Mouse (Mus musculus) CH12.LX (cell line): ENCODE data around the gene Rap1b. TPM values are rescaled to one million over a fixed set of nuclear protein-coding genes. Genes with fewer than 3 reads are reported as not detected.

Experiments used
- DNase-seq: peaks from one replicate; pipeline ENCODE4 v3.0.0-alpha.2; 2013; ENCODE audit errors: extremely low read depth
- H3K27ac ChIP-seq: 2 replicates; pipeline ENCODE4 v1.5.1; 2012; ENCODE audit warnings: low read depth, mild to moderate bottlenecking, control low read depth, moderate library complexity; ENCODE audit not compliant: insufficient read depth
- H3K27me3 ChIP-seq: replicated peaks from 2 replicates; pipeline ENCODE3; 2012; ENCODE audit warnings: inconsistent platforms
- H3K36me3 ChIP-seq, 2 experiments: replicated peaks in 1 of 2; 2 replicates each; pipeline versions ENCODE3 to v1.6.1; 2012; ENCODE audit warnings: inconsistent platforms in 1 of 2, low read length in 1 of 2, mild to moderate bottlenecking in 1 of 2, mixed read lengths in 1 of 2, moderate library complexity in 1 of 2; ENCODE audit not compliant: control insufficient read depth in 1 of 2, insufficient read depth in 1 of 2
- H3K4me1 ChIP-seq, 2 experiments: 2 replicates each; pipeline ENCODE4 v1.6.1; 2012; ENCODE audit warnings: inconsistent platforms in 1 of 2, moderate library complexity in 1 of 2; ENCODE audit not compliant: insufficient read depth in 2 of 2, control insufficient read depth in 1 of 2
- H3K4me2 ChIP-seq: 2 replicates; pipeline ENCODE4 v1.6.1; 2012; ENCODE audit warnings: low read depth, mild to moderate bottlenecking, control low read depth; ENCODE audit not compliant: poor library complexity, insufficient read depth, severe bottlenecking
- H3K4me3 ChIP-seq, 3 experiments: fragments of 150-350 bp in 1 of 3; sonication (generic) in 1 of 3; replicated peaks in 1 of 3; 2 replicates each; pipeline versions ENCODE3 to v1.5.1; 2011 to 2012; ENCODE audit warnings: low read depth in 2 of 3, low read length in 2 of 3, mild to moderate bottlenecking in 2 of 3, moderate library complexity in 2 of 3, control low read depth in 1 of 3, improper control_type of control experiment in 1 of 3, inconsistent platforms in 1 of 3, mixed read lengths in 1 of 3; ENCODE audit not compliant: poor library complexity in 1 of 3
- H3K79me2 ChIP-seq: replicated peaks from 2 replicates; pipeline ENCODE4 v1.6.1; 2012; ENCODE audit warnings: mild to moderate bottlenecking, moderate library complexity; ENCODE audit not compliant: control insufficient read depth, poor library complexity, insufficient read depth, severe bottlenecking; ENCODE audit errors: extremely low read depth
- H3K9ac ChIP-seq: 2 replicates; pipeline ENCODE4 v1.6.1; 2012; ENCODE audit warnings: low read depth, mild to moderate bottlenecking, control low read depth, moderate library complexity; ENCODE audit not compliant: insufficient read depth
- H3K9me3 ChIP-seq: replicated peaks from 2 replicates; pipeline ENCODE3; 2012; ENCODE audit warnings: low read length, inconsistent platforms, mixed read lengths
- CHD1 ChIP-seq: IDR thresholded peaks from 2 replicates; pipeline ENCODE4 v1.6.1; 2012; ENCODE audit warnings: low read depth, low read length, improper control_type of control experiment, inconsistent platforms
- CHD2 ChIP-seq: IDR thresholded peaks from 2 replicates; pipeline ENCODE4 v1.6.1; 2011; ENCODE audit warnings: low read length, improper control_type of control experiment
- CTCF ChIP-seq, 2 experiments: IDR thresholded peaks in 1 of 2; conservative IDR thresholded peaks in 1 of 2; 2 replicates each; pipeline ENCODE4 v1.5.1; 2011 to 2012; ENCODE audit warnings: low read depth in 2 of 2, low read length in 2 of 2, improper control_type of control experiment in 1 of 2, inconsistent platforms in 1 of 2, mild to moderate bottlenecking in 1 of 2, moderate library complexity in 1 of 2
- ELF1 ChIP-seq: IDR thresholded peaks from 2 replicates; pipeline ENCODE4 v1.6.1; 2014; ENCODE audit warnings: low read depth, mild to moderate bottlenecking, inconsistent platforms, low read length, improper control_type of control experiment
- EP300 ChIP-seq: IDR thresholded peaks from 2 replicates; pipeline ENCODE4 v1.6.1; 2011; ENCODE audit warnings: low read length, improper control_type of control experiment
- ETS1 ChIP-seq: conservative IDR thresholded peaks from 2 replicates; pipeline ENCODE4 v1.6.1; 2012; ENCODE audit warnings: low read depth, mild to moderate bottlenecking, inconsistent platforms, low read length, improper control_type of control experiment, moderate library complexity
- HCFC1 ChIP-seq: IDR thresholded peaks from 2 replicates; pipeline ENCODE4 v1.6.1; 2012; ENCODE audit warnings: low read depth, mild to moderate bottlenecking, inconsistent platforms, low read length, improper control_type of control experiment
- IRF4 ChIP-seq: IDR thresholded peaks from 2 replicates; pipeline ENCODE4 v1.6.1; 2014; ENCODE audit warnings: low read depth, mild to moderate bottlenecking, inconsistent platforms, low read length, improper control_type of control experiment
- KAT2A ChIP-seq: IDR thresholded peaks from 2 replicates; pipeline ENCODE4 v1.6.1; 2012; ENCODE audit warnings: low read length, improper control_type of control experiment, inconsistent platforms; ENCODE audit not compliant: insufficient replicate concordance
- MYC ChIP-seq: IDR thresholded peaks from 2 replicates; pipeline ENCODE4 v1.6.1; 2011; ENCODE audit warnings: low read depth, mild to moderate bottlenecking, improper control_type of control experiment, low read length
- POLR2A ChIP-seq: IDR thresholded peaks from 2 replicates; pipeline ENCODE4 v1.6.1; 2011; ENCODE audit warnings: low read depth, mild to moderate bottlenecking, improper control_type of control experiment, low read length
- POLR2AphosphoS2 ChIP-seq: IDR thresholded peaks from 2 replicates; pipeline ENCODE4 v1.6.1; 2011; ENCODE audit warnings: low read depth, low read length, improper control_type of control experiment
- RAD21 ChIP-seq: IDR thresholded peaks from 2 replicates; pipeline ENCODE4 v1.6.1; 2011; ENCODE audit warnings: low read depth, mild to moderate bottlenecking, low read length, improper control_type of control experiment, moderate library complexity
- RCOR1 ChIP-seq: conservative IDR thresholded peaks from 2 replicates; pipeline ENCODE4 v1.6.1; 2012; ENCODE audit warnings: low read depth, mild to moderate bottlenecking, inconsistent platforms, low read length, improper control_type of control experiment
- SMC3 ChIP-seq: IDR thresholded peaks from 2 replicates; pipeline ENCODE4 v1.6.1; 2011; ENCODE audit warnings: low read depth, low read length, improper control_type of control experiment
- TBP ChIP-seq: conservative IDR thresholded peaks from 2 replicates; pipeline ENCODE4 v1.6.1; 2011; ENCODE audit warnings: low read depth, low read length, improper control_type of control experiment
- dilution Hi-C: fragments of 300-500 bp; cut with MboI; formaldehyde crosslinking; loops from 2 replicates; pipeline ENCODE4 v1.14.3; 2020; ENCODE audit warnings: low sequenced_read_pairs; ENCODE audit not compliant: extremely low pct_unique_long_range_greater_than_20kb, extremely low pct_ligation_motif_present
- in situ Hi-C: fragments of 300-500 bp; cut with MboI; formaldehyde crosslinking; loops from 3 replicates; pipeline ENCODE4 v1.14.3; 2019; ENCODE audit warnings: low sequenced_read_pairs, low pct_ligation_motif_present, low pct_unique_long_range_greater_than_20kb, mixed read lengths
- polyA plus RNA-seq: library from polyadenylated mRNA; unstranded; fragments of >175 nt; gene quantifications from 2 replicates; pipeline ENCODE4 v1.2.1, GENCODE M21; 2012; ENCODE audit warnings: low read depth; ENCODE audit not compliant: insufficient read length
- total RNA-seq, 2 experiments: library from RNA; depleted of rRNA; stranded (reverse); fragments of 300-350 nt in 1 of 2; fragments of >200 nt in 1 of 2; gene quantifications; 2 replicates each; pipeline ENCODE4 v1.2.3; 2012 to 2014

The Rap1b gene
- total and polyA plus RNA-seq, 3 experiments, result 37.0 to 214 (median 205) TPM

GRCm38 (mm10) chr10:117805919-117806318, 39.9 kb downstream of the Rap1b start:
- Histone ChIP-seq H3K4me1 (peaks cover 0 to 29% of the 10 kb centered on the region in 2 experiments; a peak in 2 of 4 replicates), H3K9ac (no peak overlapping the region), H3K4me2 (no peak overlapping the region), H3K36me3 (peaks cover 0 to 15% of the 10 kb centered on the region in 2 experiments), H3K9me3 (no peaks in the 10 kb centered on the region), H3K27me3 (no peaks in the 10 kb centered on the region), H3K79me2 (no peaks in the 10 kb centered on the region), H3K4me3 (no peak overlapping the region), H3K27ac (no peak overlapping the region)
- dilution Hi-C loops, result no loop called here
- in situ Hi-C loops, result no loop called here
- no peak for TF ChIP-seq SMC3
- TF ChIP-seq CTCF (conservative IDR thresholded peaks at IDR 0.05 in 1 of 2, IDR thresholded peaks at IDR 0.05 in 1 of 2; ENCODE audit: low read depth in 2 of 2, low read length in 2 of 2), result no peak
- TF ChIP-seq MYC, result no peak
- no peak for TF ChIP-seq ETS1
- TF ChIP-seq KAT2A, result no peak
- TF ChIP-seq POLR2A, result no peak
- TF ChIP-seq RAD21, result no peak
- TF ChIP-seq ELF1, result no peak
- TF ChIP-seq CHD1, result no peak
- TF ChIP-seq EP300, result no peak
- DNase-seq, result no peak

GRCm38 (mm10) chr10:117803870-117804850, 41.7 kb downstream of the Rap1b start:
- no peak for DNase-seq
- Histone ChIP-seq H3K4me3 (no peak overlapping the region), H3K36me3 (peaks cover 0 to 4% of the 10 kb centered on the region in 2 experiments), H3K4me2 (no peak overlapping the region), H3K9me3 (no peaks in the 10 kb centered on the region), H3K4me1 (peaks cover 0 to 19% of the 10 kb centered on the region in 2 experiments; a peak in 2 of 4 replicates), H3K27ac (no peak overlapping the region), H3K79me2 (no peaks in the 10 kb centered on the region), H3K9ac (no peak overlapping the region), H3K27me3 (no peaks in the 10 kb centered on the region)
- in situ Hi-C loops (no loop called here), dilution Hi-C loops (no loop called here)
- no peak for TF ChIP-seq TBP
- TF ChIP-seq IRF4, result no peak
- TF ChIP-seq CTCF (conservative IDR thresholded peaks at IDR 0.05 in 1 of 2, IDR thresholded peaks at IDR 0.05 in 1 of 2; ENCODE audit: low read depth in 2 of 2, low read length in 2 of 2), result no peak
- no peak for TF ChIP-seq HCFC1
- TF ChIP-seq CHD2, result no peak
- TF ChIP-seq POLR2AphosphoS2, result no peak
- no peak for TF ChIP-seq RCOR1
- TF ChIP-seq ELF1, result no peak
